Mouse (Mus musculus) gastrocnemius, adult 18-20 months (tissue): ENCODE results near the gene Pgghg. TPM values are rescaled to one million over a fixed set of nuclear protein-coding genes. Genes with fewer than 3 reads are reported as not detected.

Experiments used
- DNase-seq: peaks from one replicate; pipeline ENCODE4 v3.0.0; 2021; ENCODE audit warnings: low spot score
- total RNA-seq, 2 experiments: library from RNA; stranded (reverse); gene quantifications; 2 replicates each; pipeline ENCODE4 v1.2.3; 2021

Gene Pgghg
- total RNA-seq, 2 experiments from 2014 or later = 2.2 to 3.4 TPM

GRCm38 (mm10) chr7:140987182-140988138 lies 46.3 kb downstream of the Pgghg start:
- DNase-seq = no peak

- no peak for DNase-seq
Measured at GRCm38 (mm10) chr7:140989022-140989421, 47.8 kb downstream of the Pgghg start.

- DNase-seq = no peak
Measured at GRCm38 (mm10) chr7:140990185-140990584, 49.0 kb downstream of the Pgghg start.

GRCm38 (mm10) chr7:140990622-140991021 lies 49.4 kb downstream of the Pgghg start:
- no peak for DNase-seq

GRCm38 (mm10) chr7:140991117-140991689 lies 50.0 kb downstream of the Pgghg start:
- DNase-seq = no peak

Other genes with a start within 250 kb of the Pgghg start
- gene Olfr541, start 244.1 kb upstream of the Pgghg start, total RNA-seq = not detected
- 10 to 100 TPM; 12.1 to 13.7 TPM for gene Cyp2e1, start 177.7 kb upstream of the Pgghg start, total RNA-seq
- gene Syce1, start 153.5 kb upstream of the Pgghg start, total RNA-seq = not detected
- not detected for gene Zfp941, start 119.2 kb upstream of the Pgghg start, total RNA-seq
- gene Urah, start 106.4 kb upstream of the Pgghg start, total RNA-seq = not detected
- not detected for gene Scgb1c1, start 95.8 kb upstream of the Pgghg start, total RNA-seq
- not detected for gene Odf3, start 93.6 kb upstream of the Pgghg start, total RNA-seq
- not detected for gene Gm45785, start 85.1 kb upstream of the Pgghg start, total RNA-seq
- 10 to 100 TPM; 11.9 to 13.7 TPM for gene Ric8a, start 84.4 kb upstream of the Pgghg start, total RNA-seq
- gene Bet1l, start 83.8 kb upstream of the Pgghg start, total RNA-seq = 1 to 10 TPM; 5.0 to 6.1 TPM
- 10 to 100 TPM; 83.0 to 87.8 TPM for gene Psmd13, start 59.4 kb upstream of the Pgghg start, total RNA-seq
- 10 to 100 TPM; 22.5 to 25.5 TPM for gene Sirt3, start 59.1 kb upstream of the Pgghg start, total RNA-seq
- gene Cox8b, start 40.9 kb upstream of the Pgghg start, total RNA-seq = 1,000 to 10,000 TPM; 2,037 to 2,233 TPM
- not detected for gene Nlrp6, start 20.5 kb upstream of the Pgghg start, total RNA-seq
- not detected for gene Ifitm5, start 8.9 kb downstream of the Pgghg start, total RNA-seq
- not detected for gene Gm45717, start 14.5 kb downstream of the Pgghg start, total RNA-seq
- gene Ifitm2, start 14.6 kb downstream of the Pgghg start, total RNA-seq = 10 to 100 TPM; 44.8 to 64.4 TPM
- 1 to 10 TPM in 1 of 2 experiments, under 1 TPM in 1; 0.97 to 1.3 TPM for gene Ifitm1, start 25.8 kb downstream of the Pgghg start, total RNA-seq
- 10 to 100 TPM; 32.8 to 49.0 TPM for gene Ifitm3, start 69.4 kb downstream of the Pgghg start, total RNA-seq
- gene Ifitm6, start 76.5 kb downstream of the Pgghg start, total RNA-seq = not detected
- not detected for gene Gm17387, start 87.7 kb downstream of the Pgghg start, total RNA-seq
- not detected for gene B4galnt4, start 119.7 kb downstream of the Pgghg start, total RNA-seq
- not detected for gene Pkp3, start 136.8 kb downstream of the Pgghg start, total RNA-seq
- 1 to 10 TPM; 1.1 to 2.9 TPM for gene Sigirr, start 159.2 kb downstream of the Pgghg start, total RNA-seq
- not detected for gene Ano9, start 176.4 kb downstream of the Pgghg start, total RNA-seq
- 10 to 100 TPM; 20.2 to 21.1 TPM for gene Ptdss2, start 181.0 kb downstream of the Pgghg start, total RNA-seq
- 10 to 100 TPM; 49.3 to 52.9 TPM for gene Rnh1, start 231.5 kb downstream of the Pgghg start, total RNA-seq